In the genomic region with DNA sequence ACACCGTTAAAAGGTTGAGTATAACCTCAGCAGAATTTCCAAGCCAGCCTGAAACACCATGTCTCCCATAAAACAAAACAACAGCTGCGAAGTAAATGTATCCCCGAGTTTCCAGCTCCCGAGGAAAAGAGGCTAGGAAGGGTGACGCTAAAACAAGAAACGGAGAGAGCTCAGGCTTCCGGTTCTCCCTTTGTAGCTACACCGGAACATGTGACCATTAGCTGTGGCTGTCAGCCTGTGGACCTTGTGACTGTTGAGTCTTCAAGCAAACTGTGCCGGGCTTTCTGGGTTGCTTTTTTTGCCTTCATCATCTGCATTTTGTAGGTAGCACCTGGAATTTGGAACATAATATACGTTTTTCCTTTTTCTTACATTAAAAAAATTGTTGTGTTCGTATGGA, we compare ENCODE assay signal across 1 mouse cellular context.
TF ChIP-seq lines count a peak whose summit lies in the region.

No protein-coding gene starts in this region.

TF ChIP-seq in CH12.LX, 34 proteins besides CTCF, POLR2A, EP300 and RAD21 (continued from another document):
- TF ChIP-seq TCF12 (IDR thresholded peaks at IDR 0.05; ENCODE audit: low read depth, low read length) (no peak), MAFK (IDR thresholded peaks at IDR 0.05; ENCODE audit: insufficient replicate concordance, low read length) (no peak), USF1 (IDR thresholded peaks at IDR 0.05; ENCODE audit: low read depth, low read length) (peak; percentile 63), SMC3 (IDR thresholded peaks at IDR 0.05; ENCODE audit: low read depth, low read length) (no peak), JUN (IDR thresholded peaks at IDR 0.05; ENCODE audit: insufficient read depth, low read depth, low read length) (no peak), ZKSCAN1 (IDR thresholded peaks at IDR 0.05; ENCODE audit: borderline replicate concordance, low read depth, low read length) (no peak), E2F4 (IDR thresholded peaks at IDR 0.05; ENCODE audit: insufficient replicate concordance, low read depth, low read length) (no peak), MAZ (IDR thresholded peaks at IDR 0.05; ENCODE audit: low read depth, low read length) (0 out of 2 replicates have a peak, but pooled peaks have one; percentile 42), ELF1 (IDR thresholded peaks at IDR 0.05; ENCODE audit: low read depth, low read length) (peak; percentile 37; the same call in 1 of the 2 replicates), MYC (IDR thresholded peaks at IDR 0.05; ENCODE audit: low read depth, low read length) (peak; percentile 67; the same call in 1 of the 2 replicates), CHD2 (IDR thresholded peaks at IDR 0.05; ENCODE audit: low read length) (no peak), ETS1 (conservative IDR thresholded peaks at IDR 0.05; ENCODE audit: low read depth, low read length) (peak; percentile 18; the same call in 1 of the 2 replicates), SIN3A (IDR thresholded peaks at IDR 0.05; ENCODE audit: low read length) (peak; percentile 52; the same call in 1 of the 2 replicates), ZC3H11A (IDR thresholded peaks at IDR 0.05; ENCODE audit: low read depth, low read length) (no peak), JUND (conservative IDR thresholded peaks at IDR 0.05; ENCODE audit: low read depth, low read length) (no peak), MAX (IDR thresholded peaks at IDR 0.05; ENCODE audit: low read length) (peak; percentile 78), TBP (conservative IDR thresholded peaks at IDR 0.05; ENCODE audit: low read depth, low read length) (no peak), UBTF (IDR thresholded peaks at IDR 0.05; ENCODE audit: low read depth, low read length) (no peak), ZNF384 (IDR thresholded peaks at IDR 0.05; ENCODE audit: low read depth, low read length) (peak; percentile 44; the same call in 1 of the 2 replicates), PAX5 (IDR thresholded peaks at IDR 0.05; ENCODE audit: low read length) (no peak), MEF2A (IDR thresholded peaks at IDR 0.05; ENCODE audit: borderline replicate concordance, low read depth, low read length) (peak; percentile 43; the same call in 1 of the 2 replicates), GABPA (IDR thresholded peaks at IDR 0.05; ENCODE audit: insufficient replicate concordance, low read depth, low read length) (no peak), POLR2AphosphoS2 (IDR thresholded peaks at IDR 0.05; ENCODE audit: low read depth, low read length) (no peak), NRF1 (IDR thresholded peaks at IDR 0.05; ENCODE audit: low read depth, low read length) (no peak), USF2 (conservative IDR thresholded peaks at IDR 0.05; ENCODE audit: low read depth, low read length) (peak; percentile 56), MXI1 (IDR thresholded peaks at IDR 0.05; ENCODE audit: low read depth, low read length) (peak; percentile 50; the same call in 1 of the 2 replicates), IRF4 (IDR thresholded peaks at IDR 0.05; ENCODE audit: low read depth, low read length) (peak; percentile 11; the same call in 1 of the 2 replicates)
